Mouse (Mus musculus): Measurements from ENCODE around the gene Anxa5.

DNA sequence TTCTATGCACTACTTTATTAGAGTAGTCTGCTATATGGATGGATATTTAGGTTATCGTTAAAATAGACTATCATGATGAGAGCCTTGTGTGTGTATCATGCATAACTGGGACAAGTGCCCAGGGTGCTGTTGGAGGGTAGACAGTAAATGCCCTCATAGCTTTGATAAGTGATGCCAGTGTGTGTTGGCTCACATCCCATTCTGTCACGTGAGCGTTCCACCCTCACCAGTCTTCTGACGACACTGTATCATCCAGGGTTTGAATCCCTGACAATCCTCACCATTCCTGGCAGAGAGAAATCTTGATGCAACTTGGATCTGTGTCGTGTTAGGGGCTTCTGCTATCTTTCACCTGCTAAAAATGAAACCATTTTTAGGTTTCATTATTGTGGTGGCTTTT, 29.2 kb downstream of the Anxa5 start:
- TF ChIP-seq CTCF (IDR thresholded peaks at IDR 0.05), result no peak
- TF ChIP-seq POLR2A (IDR thresholded peaks at IDR 0.05; ENCODE audit: insufficient read depth, low read depth, low read length), result no peak
- TF ChIP-seq EP300 (IDR thresholded peaks at IDR 0.05; ENCODE audit: insufficient read depth, low read depth, low read length), result no peak

Data from heart, adult 2 months (tissue).